Mouse (Mus musculus) kidney, postnatal 0 days (tissue): Measurements from ENCODE around the gene Ppia. TPM values are rescaled to one million over a fixed set of nuclear protein-coding genes. Genes with fewer than 3 reads are reported as not detected.
A peak's percentile ranks its signal among the peaks of the same experiment; 100 is the strongest.
"Not testable (repeated sequence)": the region's sequence is repeated elsewhere in the genome, so short reads cannot be mapped to it uniquely, and the experiment has no call there.

Experiments
- ATAC-seq: fragments of 200-750 bp; cut with Nextera tagmentation; replicated peaks from 2 replicates; pipeline ENCODE4 v1.8.0; 2017; ENCODE audit warnings: low read depth, moderate number of reproducible peaks, moderate TSS enrichment, moderate library complexity; ENCODE audit not compliant: low FRiP score
- DNase-seq: peaks from one replicate; pipeline ENCODE4 v3.0.0-alpha.2; 2016; ENCODE audit warnings: low spot score
- H3K27ac ChIP-seq: fragments of 300-500 bp; sonication (generic); 2 replicates; pipeline ENCODE4 v1.5.1; 2014; ENCODE audit warnings: mild to moderate bottlenecking
- H3K27me3 ChIP-seq: fragments of 300-500 bp; sonication (generic); 2 replicates; pipeline ENCODE4 v1.6.1; 2014; ENCODE audit warnings: low read length, mixed read lengths; ENCODE audit not compliant: insufficient read depth
- H3K36me3 ChIP-seq: fragments of 300-500 bp; sonication (generic); 2 replicates; pipeline ENCODE4 v1.6.1; 2014; ENCODE audit warnings: low read length, mixed read lengths; ENCODE audit not compliant: insufficient read depth
- H3K4me1 ChIP-seq: fragments of 300-500 bp; sonication (generic); replicated peaks from 2 replicates; pipeline ENCODE4 v1.6.1; 2014; ENCODE audit warnings: antibody characterized with exemption, low read length, mixed read lengths; ENCODE audit not compliant: insufficient read depth
- H3K4me2 ChIP-seq: fragments of 300-500 bp; sonication (generic); 2 replicates; pipeline ENCODE4 v1.6.1; 2014; ENCODE audit warnings: mild to moderate bottlenecking, low read length, moderate library complexity, mixed read lengths
- H3K4me3 ChIP-seq: fragments of 300-500 bp; sonication (generic); replicated peaks from 2 replicates; pipeline ENCODE4 v1.5.1; 2014; ENCODE audit warnings: low read depth, low read length
- H3K9ac ChIP-seq: fragments of 300-500 bp; sonication (generic); 2 replicates; pipeline ENCODE4 v1.6.1; 2014; ENCODE audit warnings: low read depth, low read length
- H3K9me3 ChIP-seq: fragments of 300-500 bp; sonication (generic); replicated peaks from 2 replicates; pipeline ENCODE4 v1.6.1; 2016; ENCODE audit warnings: low read length, inconsistent platforms, mixed read lengths
- CTCF ChIP-seq: IDR thresholded peaks from 2 replicates; pipeline ENCODE4 v1.5.1; 2016; ENCODE audit warnings: antibody characterized with exemption, low read depth, mild to moderate bottlenecking, moderate library complexity
- WGBS: fragments of 180-500 bp; shearing (Covaris S2); extraction: QIAGEN DNeasy Blood & Tissue Kit; methylation state at CpG from one replicate; pipeline ENCODE4 v1.1.7; 2014; 5-methylcytosine and 5-hydroxymethylcytosine counted together
- polyA plus RNA-seq: library from polyadenylated mRNA; unstranded; fragments of >200 nt; fragmentation: Nextera tagmentation; extraction: Ambion mirVana; gene quantifications from 2 replicates; pipeline ENCODE4 v1.2.1, GENCODE M21; 2015

Gene Ppia
- polyA plus RNA-seq, 1 experiment from 2014 or later, result 5,791 TPM

DNA sequence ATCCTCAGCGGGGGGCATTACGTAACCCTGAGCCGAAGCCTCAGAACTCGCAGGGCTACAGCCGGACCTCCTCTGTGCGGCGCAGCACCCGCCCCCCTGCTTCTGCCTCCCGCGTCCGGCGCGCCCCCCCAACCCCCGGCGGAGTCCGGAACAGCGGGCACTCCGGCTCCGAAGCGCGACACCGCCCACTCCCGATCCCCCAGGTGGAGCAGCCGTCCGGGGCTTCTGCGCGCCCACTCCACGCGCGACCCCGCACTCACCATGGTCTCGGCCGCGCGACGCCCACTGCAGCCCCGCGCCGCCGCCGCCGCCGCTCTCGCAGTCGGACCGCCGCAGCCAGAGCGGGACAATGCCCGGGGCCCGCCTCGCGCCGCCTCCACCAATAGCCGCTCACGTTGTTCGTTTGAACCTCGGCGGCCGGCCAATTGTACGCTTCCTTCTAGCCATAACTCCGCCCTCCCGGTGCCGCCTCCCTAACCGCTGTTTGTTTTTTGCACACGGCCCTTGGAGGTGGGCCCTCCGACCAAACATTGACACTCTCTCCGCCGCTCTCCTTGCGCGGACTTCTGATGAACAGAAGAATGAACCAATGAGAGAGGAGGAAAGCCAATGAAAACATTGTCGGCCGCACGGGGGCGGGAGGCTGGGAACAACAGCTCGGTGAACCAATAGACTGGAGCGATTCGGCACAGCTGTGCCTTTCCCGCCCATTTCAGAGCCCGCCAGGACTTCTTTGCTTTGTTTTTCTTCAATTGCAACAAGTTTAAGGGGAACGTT lies 29.0 kb downstream of the Ppia start, which contains the start of gene H2afv:
TSS of gene H2afv (minus strand) at position 367 of the 777 bp plus-strand sequence.
- Histone ChIP-seq H3K4me2 (peak within 1 kb of the TSS; percentile 63), H3K4me3 (peak within 1 kb of the TSS; percentile 76), H3K27me3 (no peaks in the 10 kb centered on the region), H3K36me3 (no peaks in the 10 kb centered on the region), H3K4me1 (peaks cover 4% of the 10 kb centered on the region), H3K27ac (peak within 1 kb of the TSS; percentile 96), H3K9me3 (no peaks in the 10 kb centered on the region), H3K9ac (peak within 1 kb of the TSS; percentile 84)
- under 1% methylated on average over 74 of the region's 80 CpGs for WGBS
- ATAC-seq (peak; percentile 99), DNase-seq (peak; percentile 100)
- peak; percentile 64 for TF ChIP-seq CTCF

DNA sequence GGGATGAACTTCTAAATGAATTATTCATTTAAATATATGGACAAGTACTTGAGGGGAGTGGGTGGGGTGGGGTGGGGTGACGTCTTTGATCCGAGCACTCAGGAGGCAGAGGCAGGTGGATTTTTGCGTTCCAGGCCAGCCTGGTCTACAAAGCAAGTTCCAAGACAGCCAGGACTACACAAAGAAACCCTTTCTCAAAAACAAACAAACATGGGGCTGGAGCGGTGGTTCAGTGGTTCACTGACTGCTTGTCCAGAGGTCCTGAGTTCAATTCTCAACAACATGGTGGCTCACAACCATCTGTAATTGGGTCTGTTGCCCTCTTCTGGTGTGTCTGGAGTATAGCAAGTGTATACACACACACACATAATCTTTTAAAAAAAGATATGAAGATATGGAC lies 30.2 kb downstream of the Ppia start:
- DNase-seq (no peak), ATAC-seq (no peak)
- WGBS, result 85% methylated on average over 4 of the region's 4 CpGs
- Histone ChIP-seq H3K4me3 (no peak overlapping the region), H3K4me2 (no peak overlapping the region), H3K9me3 (no peaks in the 10 kb centered on the region), H3K4me1 (peaks cover 4% of the 10 kb centered on the region), H3K27me3 (no peaks in the 10 kb centered on the region), H3K27ac (peak overlapping the region; percentile 50; the same call in 1 of the 2 replicates), H3K36me3 (no peaks in the 10 kb centered on the region), H3K9ac (no peak overlapping the region)
- peak; percentile 24; the same call in 1 of the 2 replicates for TF ChIP-seq CTCF

DNA sequence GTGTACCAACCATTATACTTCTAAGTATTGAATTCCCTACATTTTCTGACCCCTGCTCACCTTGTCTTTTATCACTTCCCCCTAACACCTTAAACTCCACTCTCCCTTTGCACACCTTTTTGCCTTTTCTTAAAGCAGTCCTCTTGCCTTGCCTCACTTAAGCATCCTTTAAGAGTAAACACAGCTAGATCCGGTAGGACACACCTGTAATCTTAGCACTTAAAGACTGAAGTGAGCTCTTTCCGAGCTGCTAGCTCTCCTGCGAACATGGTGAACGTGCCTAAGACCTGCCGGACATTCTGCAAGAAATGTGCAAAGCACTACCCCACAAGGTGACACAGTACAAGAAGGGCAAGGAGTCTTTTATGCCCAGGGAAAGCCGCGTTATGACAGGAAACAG lies 30.7 kb downstream of the Ppia start:
- TF ChIP-seq CTCF, result no peak
- no peak overlapping the region for H3K27ac ChIP-seq
- WGBS, result 88% methylated on average over 7 of the region's 7 CpGs
- H3K4me3 ChIP-seq, result no peak overlapping the region
- no peak overlapping the region for H3K9ac ChIP-seq
- H3K4me2 ChIP-seq, result no peak overlapping the region
- no peaks in the 10 kb centered on the region for H3K36me3 ChIP-seq
- no peaks in the 10 kb centered on the region for H3K9me3 ChIP-seq
- H3K4me1 ChIP-seq, result peaks cover 4% of the 10 kb centered on the region
- ATAC-seq (no peak), DNase-seq (no peak)
- no peaks in the 10 kb centered on the region for H3K27me3 ChIP-seq

DNA sequence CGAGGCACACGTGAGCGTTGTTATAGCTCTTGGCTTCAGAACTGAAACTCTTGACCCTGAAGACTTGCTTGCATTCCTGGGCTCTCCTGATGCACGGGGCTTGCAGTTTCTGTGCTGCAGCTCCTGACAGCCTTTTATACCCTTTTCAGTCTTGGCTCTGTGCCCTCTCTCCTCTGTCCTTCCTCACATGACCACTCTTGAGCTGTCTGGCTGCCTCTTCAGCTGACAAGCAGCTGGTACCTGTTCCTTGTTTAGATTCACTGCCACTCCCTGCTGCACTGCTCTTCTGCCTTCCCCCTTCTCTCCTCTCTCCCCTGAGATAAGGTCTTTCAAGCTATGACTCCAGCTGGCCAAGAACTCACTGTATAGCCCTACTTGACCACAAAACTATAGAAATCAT lies 32.2 kb downstream of the Ppia start:
- DNase-seq (no peak), ATAC-seq (no peak)
- no peaks in the 10 kb centered on the region for H3K36me3 ChIP-seq
- peaks cover 4% of the 10 kb centered on the region for H3K4me1 ChIP-seq
- H3K9me3 ChIP-seq, result no peaks in the 10 kb centered on the region
- 71% methylated on average over 4 of the region's 4 CpGs for WGBS
- H3K9ac ChIP-seq, result no peak overlapping the region
- H3K4me2 ChIP-seq, result no peak overlapping the region
- TF ChIP-seq CTCF, result no peak
- H3K4me3 ChIP-seq, result no peak overlapping the region
- no peak overlapping the region for H3K27ac ChIP-seq
- H3K27me3 ChIP-seq, result no peaks in the 10 kb centered on the region

DNA sequence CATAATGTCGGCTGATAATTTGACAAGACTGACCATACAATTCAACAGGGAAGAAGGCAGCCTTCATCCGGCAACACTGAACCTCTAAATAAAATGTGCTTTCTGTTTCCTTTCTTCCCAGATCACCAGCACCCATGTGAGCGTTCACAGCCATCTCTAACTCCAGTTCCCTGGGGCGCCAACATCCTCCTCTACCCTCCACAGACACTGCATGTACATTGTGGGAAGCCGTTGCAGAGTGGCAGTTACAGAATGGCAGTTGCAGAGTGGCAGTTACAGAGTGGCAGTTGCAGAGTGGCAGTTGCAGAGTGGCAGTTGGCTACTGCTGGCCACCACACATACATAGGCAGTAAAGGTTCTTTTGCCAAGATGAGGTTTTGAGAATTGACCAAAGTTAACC lies 32.9 kb downstream of the Ppia start:
- H3K4me3 ChIP-seq, H3K9ac ChIP-seq, H3K9me3 ChIP-seq, H3K27ac ChIP-seq, H3K36me3 ChIP-seq, H3K4me2 ChIP-seq, H3K27me3 ChIP-seq, DNase-seq, ATAC-seq, H3K4me1 ChIP-seq: not testable (repeated sequence)
- 97% methylated on average over 5 of the region's 5 CpGs for WGBS

DNA sequence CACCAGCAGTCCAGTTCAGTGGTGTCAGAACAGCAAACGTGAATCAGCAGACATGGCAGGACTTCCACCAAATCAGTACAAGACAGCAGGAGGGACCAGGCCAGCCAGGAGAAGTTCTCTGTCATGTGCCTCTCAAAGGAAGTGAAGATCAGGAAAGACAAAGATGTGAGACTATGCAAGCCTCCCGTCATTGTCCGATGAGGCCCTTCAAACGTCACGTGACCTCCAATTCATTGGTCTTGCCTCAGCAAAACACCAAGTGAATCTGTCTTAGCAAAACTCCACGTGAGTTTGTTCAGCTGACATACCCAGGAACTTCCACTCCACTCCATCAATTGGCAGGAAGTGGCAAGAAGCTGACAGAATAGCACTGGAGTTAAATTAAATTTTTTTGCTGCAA lies 40.8 kb downstream of the Ppia start:
- no peak for ATAC-seq

More for the DNA sequence above, 40.8 kb downstream of the Ppia start:
- Histone ChIP-seq H3K27ac (no peak overlapping the region), H3K9me3 (no peaks in the 10 kb centered on the region), H3K36me3 (no peaks in the 10 kb centered on the region), H3K4me2 (no peak overlapping the region), H3K4me1 (no peaks in the 10 kb centered on the region), H3K27me3 (no peaks in the 10 kb centered on the region), H3K4me3 (no peak overlapping the region), H3K9ac (no peak overlapping the region)
- TF ChIP-seq CTCF, result no peak
- 70% methylated on average over 6 of the region's 6 CpGs for WGBS
- no peak for DNase-seq
